Mouse (Mus musculus) G1E (cell line): ENCODE results near the gene Arrdc5. TPM values are rescaled to one million over a fixed set of nuclear protein-coding genes. Genes with fewer than 3 reads are reported as not detected.

Experiments
- ATAC-seq: 2 replicates; pipeline ENCODE4 v1.8.0; 2016; ENCODE audit warnings: mild to moderate bottlenecking; ENCODE audit not compliant: insufficient number of reproducible peaks, poor library complexity, low FRiP score, severe bottlenecking; ENCODE audit errors: extremely low read depth
- DNase-seq: peaks from one replicate; pipeline ENCODE4 v3.0.0; 2012; ENCODE audit warnings: low spot score
- H3K27me3 ChIP-seq: 2 replicates; pipeline ENCODE4 v1.6.1; 2012; ENCODE audit warnings: mild to moderate bottlenecking, low read length, inconsistent platforms; ENCODE audit not compliant: insufficient read depth
- H3K36me3 ChIP-seq: replicated peaks from 2 replicates; pipeline ENCODE3; 2012; ENCODE audit warnings: mild to moderate bottlenecking, inconsistent platforms
- H3K4me1 ChIP-seq: 2 replicates; pipeline ENCODE4 v1.6.1; 2012; ENCODE audit warnings: low read depth, low read length, inconsistent platforms, mixed read lengths; ENCODE audit not compliant: insufficient read depth
- H3K4me3 ChIP-seq: 2 replicates; pipeline ENCODE4 v1.5.1; 2012; ENCODE audit warnings: low read depth, mild to moderate bottlenecking, inconsistent platforms, low read length, moderate library complexity, mixed read lengths
- H3K9me3 ChIP-seq: replicated peaks from 2 replicates; pipeline ENCODE4 v1.6.1; 2012; ENCODE audit warnings: inconsistent platforms
- CTCF ChIP-seq: IDR thresholded peaks from 2 replicates; pipeline ENCODE4 v1.5.1; 2012; ENCODE audit warnings: low read depth, low read length, inconsistent platforms, mixed read lengths
- GATA1 ChIP-seq: IDR thresholded peaks from 2 replicates; pipeline ENCODE4 v1.6.1; 2012; ENCODE audit warnings: borderline replicate concordance, low read length, inconsistent platforms, mixed read lengths
- GATA2 ChIP-seq: IDR thresholded peaks from 2 replicates; pipeline ENCODE4 v1.6.1; 2012; ENCODE audit warnings: low read depth, low read length, inconsistent platforms, borderline replicate concordance
- POLR2AphosphoS5 ChIP-seq: IDR thresholded peaks from 2 replicates; pipeline ENCODE4 v1.6.1; 2012; ENCODE audit warnings: low read depth, low read length, inconsistent platforms; ENCODE audit not compliant: insufficient replicate concordance
- TAL1 ChIP-seq: conservative IDR thresholded peaks from 2 replicates; pipeline ENCODE4 v1.6.1; 2012; ENCODE audit warnings: low read depth, low read length, inconsistent platforms, mixed read lengths
- polyA plus RNA-seq: library from polyadenylated mRNA; stranded (reverse); fragments of >175 nt; gene quantifications from 2 replicates; pipeline ENCODE4 v1.2.3, GENCODE M21; 2012
- total RNA-seq, 2 experiments: library from RNA; stranded (forward) in 1 of 2; stranded (reverse) in 1 of 2; fragments of 200-1000 nt in 1 of 2; fragments of >200 nt in 1 of 2; fragmentation: Nextera tagmentation in 1 of 2; gene quantifications; 2 replicates each; pipeline ENCODE4 v1.2.3; 2014 to 2017

Gene Arrdc5
- total and polyA plus RNA-seq, 3 experiments = not detected

- ATAC-seq = no peak
Observed at GRCm38 (mm10) chr17:56283316-56283715, 16.8 kb downstream of the Arrdc5 start.

DNA sequence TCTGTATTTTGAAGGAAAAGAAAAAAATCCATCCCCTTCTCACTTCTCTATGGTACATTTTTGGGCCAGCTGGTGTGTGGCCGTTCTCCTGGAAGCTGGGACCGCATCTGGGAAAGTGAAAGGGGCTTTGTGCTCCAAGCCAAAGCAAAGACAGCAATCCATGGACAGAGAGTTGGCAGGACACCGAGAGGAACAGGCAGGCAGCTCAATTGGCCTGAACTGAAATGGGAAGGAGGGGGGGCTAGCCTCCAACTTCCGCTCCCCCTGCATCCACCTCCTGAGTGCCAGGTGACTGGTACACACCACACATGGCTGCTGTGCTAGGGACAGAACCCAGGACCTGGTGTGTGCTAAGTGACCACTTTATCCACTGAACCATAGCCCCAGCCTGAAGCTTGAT, 17.3 kb downstream of the Arrdc5 start:
- DNase-seq = no peak
- Histone ChIP-seq H3K27me3 (no peaks in the 10 kb centered on the region), H3K4me3 (0 out of 2 replicates have a peak overlapping the region, but pooled peaks have one; percentile 8), H3K36me3 (peaks cover 65% of the 10 kb centered on the region), H3K4me1 (peaks cover 62% of the 10 kb centered on the region), H3K9me3 (no peaks in the 10 kb centered on the region)
- ATAC-seq = no peak
- TF ChIP-seq GATA1 = no peak

More at GRCm38 (mm10) chr17:56283316-56283715, 16.8 kb downstream of the Arrdc5 start:
- no peak for DNase-seq
- H3K4me3 ChIP-seq = no peak overlapping the region; the same call in 1 of the 2 replicates
- TF ChIP-seq TAL1 = no peak
- TF ChIP-seq CTCF = no peak
- TF ChIP-seq GATA1 = no peak
- TF ChIP-seq POLR2AphosphoS5 = no peak
- TF ChIP-seq GATA2 = no peak
- H3K27me3 ChIP-seq = no peaks in the 10 kb centered on the region
- H3K9me3 ChIP-seq = no peaks in the 10 kb centered on the region
- H3K4me1 ChIP-seq = peaks cover 63% of the 10 kb centered on the region
- H3K36me3 ChIP-seq = peaks cover 65% of the 10 kb centered on the region

DNA sequence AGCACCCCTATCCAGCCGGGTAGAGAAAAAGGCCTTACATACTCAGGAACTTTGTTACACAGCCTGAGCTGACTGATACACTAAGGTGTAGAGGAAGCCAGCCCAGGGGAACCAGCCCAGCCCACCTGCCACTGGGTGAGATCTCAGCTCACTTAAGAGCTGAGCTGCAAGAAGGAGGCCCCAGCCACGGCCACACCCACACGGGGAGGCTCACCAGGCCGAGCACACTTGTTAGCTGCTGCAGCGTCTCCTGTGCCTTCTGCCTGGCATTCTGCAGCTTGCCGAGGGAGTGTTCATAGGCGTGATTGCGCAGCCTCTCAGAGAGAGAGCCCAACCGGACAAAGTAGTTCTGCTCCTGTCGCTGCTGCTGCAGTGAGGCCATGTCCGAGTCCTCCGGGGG, 18.9 kb downstream of the Arrdc5 start:
- H3K4me1 ChIP-seq = peaks cover 61% of the 10 kb centered on the region
- ATAC-seq (no peak), DNase-seq (no peak)
- TF ChIP-seq CTCF (no peak), TAL1 (no peak), GATA2 (no peak), POLR2AphosphoS5 (no peak), GATA1 (no peak)
- no peaks in the 10 kb centered on the region for H3K27me3 ChIP-seq
- peak overlapping the region; percentile 34; the same call in 1 of the 2 replicates for H3K4me3 ChIP-seq
- H3K9me3 ChIP-seq = no peaks in the 10 kb centered on the region
- peaks cover 56% of the 10 kb centered on the region for H3K36me3 ChIP-seq

DNA sequence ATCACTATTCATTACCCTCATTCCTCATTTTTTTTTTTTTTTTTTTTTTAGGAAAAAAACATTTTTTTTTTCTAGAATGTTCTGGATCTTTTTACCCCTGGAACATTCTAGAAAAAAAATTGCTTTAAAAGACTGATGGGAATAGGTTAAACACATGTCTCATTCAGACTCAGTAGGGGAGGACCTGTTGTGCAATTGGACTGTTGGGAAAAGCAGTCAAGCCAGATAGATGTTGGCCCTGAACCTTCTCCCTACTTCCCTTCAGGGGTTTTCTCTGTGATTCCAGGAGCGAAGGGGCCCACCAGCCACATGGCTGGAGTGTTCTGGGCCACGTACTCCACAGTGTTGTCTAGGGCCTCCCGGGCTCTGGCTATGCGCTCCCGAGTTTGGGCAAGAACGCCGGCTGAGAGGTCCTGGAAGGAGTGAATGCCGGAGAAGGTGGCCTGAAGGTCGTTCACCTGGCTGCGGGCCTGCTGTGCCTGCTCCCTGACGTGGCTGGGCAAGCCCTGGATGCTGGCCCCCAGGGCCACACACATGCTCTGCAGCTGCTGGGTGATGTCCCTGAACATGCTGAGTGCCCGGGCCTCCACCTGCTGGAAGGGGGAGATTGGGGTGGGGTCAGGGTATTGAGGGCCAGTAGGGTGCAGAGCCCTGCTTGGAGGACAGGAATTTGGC, 20.5 kb downstream of the Arrdc5 start:
- Histone ChIP-seq H3K27me3 (no peaks in the 10 kb centered on the region), H3K9me3 (no peaks in the 10 kb centered on the region), H3K4me3 (no peak overlapping the region), H3K36me3 (peaks cover 40% of the 10 kb centered on the region), H3K4me1 (peaks cover 67% of the 10 kb centered on the region)
- no peak for ATAC-seq
- TF ChIP-seq CTCF (no peak), POLR2AphosphoS5 (no peak), TAL1 (no peak)
- DNase-seq = no peak

DNA sequence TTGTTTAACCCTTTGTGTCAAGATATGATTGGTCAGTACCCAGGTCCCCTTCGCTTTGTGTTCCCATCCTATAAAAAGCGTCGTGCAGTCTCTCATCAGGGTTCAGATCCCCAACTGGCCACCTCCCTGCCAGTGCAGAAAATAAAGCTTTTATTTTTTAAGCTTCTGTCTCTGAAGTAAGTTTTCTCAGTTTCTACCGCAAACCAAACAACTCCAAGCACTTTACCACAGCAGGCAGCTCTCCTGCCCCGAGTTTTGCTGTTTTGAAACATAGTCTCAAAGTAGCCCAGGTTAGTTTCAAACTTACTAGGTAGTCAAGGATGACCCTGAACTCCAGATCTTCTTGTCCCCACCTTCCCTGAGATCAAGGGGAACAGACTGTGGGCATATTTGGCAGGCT, 21.7 kb downstream of the Arrdc5 start:
- DNase-seq (no peak), ATAC-seq (no peak)
- H3K27me3 ChIP-seq = no peaks in the 10 kb centered on the region
- H3K36me3 ChIP-seq = peaks cover 41% of the 10 kb centered on the region
- H3K4me1 ChIP-seq = peaks cover 68% of the 10 kb centered on the region
- TF ChIP-seq POLR2AphosphoS5 = no peak
- no peak for TF ChIP-seq GATA2
- no peaks in the 10 kb centered on the region for H3K9me3 ChIP-seq
- H3K4me3 ChIP-seq = no peak overlapping the region

GRCm38 (mm10) chr17:56277567-56277893, 22.6 kb downstream of the Arrdc5 start:
- ATAC-seq = no peak
- TF ChIP-seq GATA2 (no peak), TAL1 (no peak), GATA1 (no peak), POLR2AphosphoS5 (no peak), CTCF (no peak)
- Histone ChIP-seq H3K4me3 (no peak overlapping the region; the same call in 1 of the 2 replicates), H3K36me3 (peaks cover 43% of the 10 kb centered on the region), H3K27me3 (no peaks in the 10 kb centered on the region), H3K4me1 (peaks cover 63% of the 10 kb centered on the region), H3K9me3 (no peaks in the 10 kb centered on the region)
- no peak for DNase-seq
